Comparison of ENCODE assay signal across 30 mouse cellular contexts in the genomic region with DNA sequence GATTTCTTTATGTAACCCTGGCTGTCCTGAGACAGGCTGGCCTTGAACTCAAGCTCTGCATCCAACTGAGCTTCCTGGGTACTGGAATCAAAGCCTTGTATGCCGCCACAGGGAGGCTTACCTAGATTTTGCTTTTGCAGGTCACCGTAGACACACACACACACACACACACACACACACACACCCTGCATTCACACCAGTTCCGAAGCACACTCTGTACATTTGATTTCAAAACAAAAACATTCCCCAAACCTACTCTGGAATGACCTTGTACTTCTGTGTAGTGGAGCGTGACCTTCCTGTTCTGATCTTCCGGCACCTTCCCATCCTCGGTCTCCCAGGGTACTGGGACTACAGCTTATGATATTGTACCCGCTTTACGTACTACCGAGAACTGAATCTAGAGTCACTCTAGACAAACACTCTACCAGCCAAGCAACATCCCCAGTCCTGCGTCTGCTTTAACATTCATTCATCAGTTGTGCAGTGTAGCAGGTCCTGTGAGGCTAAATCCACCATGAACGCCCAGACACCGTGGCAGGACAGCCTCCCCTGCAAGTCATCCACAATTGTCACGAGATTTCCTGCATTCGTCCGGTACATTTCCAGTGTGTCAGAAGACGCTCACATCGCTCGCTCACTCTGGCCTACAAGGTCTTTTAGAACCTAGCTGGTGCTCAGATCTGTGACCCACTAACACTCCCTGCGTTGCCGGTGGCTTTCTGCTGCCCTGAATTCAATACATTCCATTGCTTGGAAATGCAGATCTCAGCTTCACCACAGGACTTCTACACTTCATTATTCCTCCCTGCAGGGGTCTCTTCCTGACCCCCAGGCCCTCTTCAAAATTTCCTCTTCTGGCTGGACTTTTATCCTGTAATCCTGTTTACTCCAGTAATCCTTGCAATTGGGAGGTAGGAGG. TPM values are rescaled to one million over a fixed set of nuclear protein-coding genes. Genes with fewer than 3 reads are reported as not detected.
DNase-seq lines count a peak whose midpoint lies in the region; ATAC-seq and TF ChIP-seq lines count a peak whose summit lies in the region.
"Had no signal": no experiment of that assay in that cellular context is flagged by ENCODE, and none has a peak within 500 bp of the region (broad histone marks: within the 10 kb centered on the region; RNA-seq: fewer than 3 reads in every experiment).

No protein-coding gene starts in this region.

- no peak for TF ChIP-seq CTCF in cerebellum, adult 2 months (IDR thresholded peaks at IDR 0.05; ENCODE audit: borderline replicate concordance, insufficient read depth, low read depth, low read length)
- no peak for TF ChIP-seq CTCF in brain, embryonic 14.5 days (IDR thresholded peaks at IDR 0.05; ENCODE audit: borderline replicate concordance, extremely low read depth, insufficient read depth, insufficient read length)

- WGBS in cerebellum, adult 2 months, result 41% methylated on average over 20 of the region's 20 CpGs
- 22% methylated on average over 20 of the region's 20 CpGs for WGBS in midbrain, embryonic 11.5 days
- 23% methylated on average over 20 of the region's 20 CpGs for WGBS in midbrain, embryonic 16.5 days
- 37% methylated on average over 20 of the region's 20 CpGs for WGBS in hindbrain, embryonic 10.5 days

- no peak overlapping the region for H3K9ac ChIP-seq in midbrain, embryonic 11.5 days (ENCODE audit: low read length)
- no peak overlapping the region for H3K9ac ChIP-seq in midbrain, embryonic 16.5 days (ENCODE audit: low read depth, low read length)
- peak overlapping the region; percentile 68 for H3K9ac ChIP-seq in ES-E14 (ENCODE audit: insufficient read depth, low read depth, low read length, poor library complexity, severe bottlenecking)
- H3K9ac ChIP-seq: embryonic facial prominence, embryonic 13.5 days; heart, embryonic 12.5 days; kidney, embryonic 15.5 days; limb, embryonic 13.5 days; liver, embryonic 12.5 days; midbrain, embryonic 12.5 days; neural tube, embryonic 13.5 days had no signal

- TF ChIP-seq POLR2A in cerebellum, adult 2 months (IDR thresholded peaks at IDR 0.05; ENCODE audit: borderline replicate concordance, insufficient read depth, low read length), result no peak
- no peak for TF ChIP-seq POLR2A in brain, embryonic 14.5 days (IDR thresholded peaks at IDR 0.05; ENCODE audit: borderline replicate concordance, extremely low read depth, insufficient read depth, insufficient read length, poor library complexity, severe bottlenecking)

- H3K27ac ChIP-seq in cerebellum, adult 2 months (ENCODE audit: insufficient read depth, low read length), result 0 out of 2 replicates have a peak overlapping the region, but pooled peaks have one; percentile 4
- H3K27ac ChIP-seq in midbrain, embryonic 11.5 days (ENCODE audit: low read depth, low read length), result no peak overlapping the region
- H3K27ac ChIP-seq in midbrain, embryonic 16.5 days (ENCODE audit: low read length), result no peak overlapping the region; the same call in 1 of the 2 replicates
- peak overlapping the region; percentile 100 for H3K27ac ChIP-seq in ES-E14 (ENCODE audit: insufficient read depth, low read depth, low read length, poor library complexity, severe bottlenecking)
- H3K27ac ChIP-seq in hindbrain, embryonic 10.5 days, result no peak overlapping the region
- H3K27ac ChIP-seq: embryonic facial prominence, embryonic 13.5 days; kidney, embryonic 15.5 days; limb, embryonic 13.5 days; liver, embryonic 12.5 days; midbrain, embryonic 12.5 days; neural tube, embryonic 13.5 days had no signal

- H3K9me3 ChIP-seq in midbrain, embryonic 11.5 days (ENCODE audit: control insufficient read depth, low read length), result no peaks in the 10 kb centered on the region
- H3K9me3 ChIP-seq in midbrain, embryonic 16.5 days (replicated peaks; ENCODE audit: control insufficient read depth, low read length, poor library complexity, severe bottlenecking), result no peaks in the 10 kb centered on the region
- no peaks in the 10 kb centered on the region for H3K9me3 ChIP-seq in ES-E14 (ENCODE audit: control insufficient read depth, insufficient read depth, low read depth, low read length)
- no peaks in the 10 kb centered on the region for H3K9me3 ChIP-seq in hindbrain, embryonic 10.5 days
- H3K9me3 ChIP-seq: embryonic facial prominence, embryonic 13.5 days; kidney, embryonic 15.5 days; limb, embryonic 13.5 days; liver, embryonic 12.5 days; midbrain, embryonic 12.5 days; neural tube, embryonic 13.5 days had no signal

- no peak overlapping the region for H3K4me2 ChIP-seq in midbrain, embryonic 11.5 days
- H3K4me2 ChIP-seq in midbrain, embryonic 16.5 days (ENCODE audit: low read length), result no peak overlapping the region
- H3K4me2 ChIP-seq: embryonic facial prominence, embryonic 13.5 days; heart, embryonic 12.5 days; kidney, embryonic 15.5 days; limb, embryonic 13.5 days; liver, embryonic 12.5 days; midbrain, embryonic 12.5 days; neural tube, embryonic 13.5 days had no signal

- no peak overlapping the region for H3K4me3 ChIP-seq in cerebellum, adult 2 months (replicated peaks; ENCODE audit: insufficient read depth, low read depth, low read length)
- H3K4me3 ChIP-seq in midbrain, embryonic 11.5 days (ENCODE audit: low read depth, low read length), result no peak overlapping the region
- H3K4me3 ChIP-seq in midbrain, embryonic 16.5 days (ENCODE audit: low read depth, low read length), result no peak overlapping the region
- peak overlapping the region; percentile 19 to 54 for H3K4me3 ChIP-seq in ES-E14 (ENCODE audit: insufficient read depth in 1 of 2, low read depth in 1 of 2, low read length in 2 of 2, poor library complexity in 1 of 2, severe bottlenecking in 1 of 2)
- H3K4me3 ChIP-seq in hindbrain, embryonic 10.5 days, result no peak overlapping the region
- H3K4me3 ChIP-seq: embryonic facial prominence, embryonic 13.5 days; erythroblast, embryonic 14.5 days; heart, embryonic 12.5 days; kidney, embryonic 15.5 days; limb, embryonic 13.5 days; liver, embryonic 12.5 days; midbrain, embryonic 12.5 days; neural tube, embryonic 13.5 days had no signal

- in situ Hi-C loops in ES-E14 (cut with MboI; ENCODE audit: low sequenced_read_pairs in 2 of 2, unreplicated experiment in 2 of 2), result no loop called here

- ATAC-seq in midbrain, embryonic 11.5 days (ENCODE audit: low FRiP score), result 0 out of 2 replicates have a peak, but pooled peaks have one; percentile 30
- ATAC-seq in midbrain, embryonic 16.5 days, result no peak
- ATAC-seq: activated CD4-positive, CD25-positive, alpha-beta regulatory T cell, adult 4 months; forebrain, embryonic 16.5 days; liver, embryonic 12.5 days had no signal

- H3K4me1 ChIP-seq in cerebellum, adult 2 months (ENCODE audit: control insufficient read depth, insufficient read depth, low read length), result no peaks in the 10 kb centered on the region
- peaks cover 2% of the 10 kb centered on the region; the same call in 1 of the 2 replicates for H3K4me1 ChIP-seq in midbrain, embryonic 11.5 days (ENCODE audit: control insufficient read depth, insufficient read depth, low read length)
- no peaks in the 10 kb centered on the region for H3K4me1 ChIP-seq in midbrain, embryonic 16.5 days (ENCODE audit: control insufficient read depth, insufficient read depth, low read length)
- peaks cover 17% of the 10 kb centered on the region in 2 experiments for H3K4me1 ChIP-seq in ES-E14 (ENCODE audit: control insufficient read depth in 2 of 2, insufficient read depth in 2 of 2, low read length in 2 of 2, poor library complexity in 1 of 2)
- H3K4me1 ChIP-seq in hindbrain, embryonic 10.5 days (replicated peaks), result peaks cover 9% of the 10 kb centered on the region; the same call in 1 of the 2 replicates
- H3K4me1 ChIP-seq: embryonic facial prominence, embryonic 13.5 days; heart, embryonic 12.5 days; kidney, embryonic 15.5 days; limb, embryonic 13.5 days; liver, embryonic 12.5 days; neural tube, embryonic 13.5 days had no signal

- peak in 1 of 2 experiments; percentile 37 for DNase-seq in cerebellum, adult 2 months
- no peak for DNase-seq in cerebellum, postnatal 14 days
- DNase-seq in midbrain, embryonic 11.5 days (ENCODE audit: low spot score, missing footprints), result peak; percentile 90
- DNase-seq in ES-E14 (ENCODE audit: low read depth, low spot score), result peak; percentile 95
- peak; percentile 22 for DNase-seq in brain, embryonic 14.5 days (ENCODE audit: low read depth)
- no peak for DNase-seq in layer of hippocampus, postnatal 25 days (ENCODE audit: extremely low spot score in 1 of 2, low spot score in 1 of 2)
- DNase-seq in hindbrain, embryonic 10.5 days (ENCODE audit: low spot score), result no peak
- DNase-seq: cerebellum, adult 9-11 months; embryo, embryonic 11 days; gastrocnemius, postnatal 10 days; heart, adult 11 months; heart, postnatal 10 days; kidney, adult 11 months; kidney, postnatal 36 days; lung, adult 18-20 months; lung, postnatal 10 days; thymus, adult 18-20 months; thymus, postnatal 4 days had no signal

- H3K27me3 ChIP-seq in cerebellum, adult 2 months (ENCODE audit: control insufficient read depth, insufficient read depth, low read length), result no peaks in the 10 kb centered on the region
- H3K27me3 ChIP-seq in midbrain, embryonic 11.5 days (ENCODE audit: control insufficient read depth, insufficient read depth, low read length), result peaks cover 5% of the 10 kb centered on the region
- H3K27me3 ChIP-seq in midbrain, embryonic 16.5 days (ENCODE audit: control insufficient read depth, insufficient read depth, low read depth, low read length), result no peaks in the 10 kb centered on the region
- no peaks in the 10 kb centered on the region for H3K27me3 ChIP-seq in hindbrain, embryonic 10.5 days (ENCODE audit: insufficient read depth, poor library complexity, severe bottlenecking)
- H3K27me3 ChIP-seq: CH12.LX; embryonic facial prominence, embryonic 13.5 days; heart, embryonic 12.5 days; kidney, embryonic 15.5 days; limb, embryonic 13.5 days; liver, embryonic 12.5 days; neural tube, embryonic 13.5 days had no signal

- H3K36me3 ChIP-seq in midbrain, embryonic 11.5 days (ENCODE audit: control insufficient read depth, insufficient read depth, low read length), result peaks cover 14% of the 10 kb centered on the region; the same call in 1 of the 2 replicates
- H3K36me3 ChIP-seq in midbrain, embryonic 16.5 days (ENCODE audit: control insufficient read depth, insufficient read depth, low read length), result peaks cover 15% of the 10 kb centered on the region
- peaks cover 11% of the 10 kb centered on the region; the same call in 1 of the 2 replicates for H3K36me3 ChIP-seq in ES-E14 (ENCODE audit: control insufficient read depth, insufficient read depth, low read length, poor library complexity, severe bottlenecking)
- peaks cover 90% of the 10 kb centered on the region for H3K36me3 ChIP-seq in hindbrain, embryonic 10.5 days
- H3K36me3 ChIP-seq: heart, embryonic 12.5 days; liver, embryonic 12.5 days had no signal

RNA-seq across cellular contexts. Expression of a gene that starts 14.9 kb away (rescaled TPM):
- 278 and 296 TPM in 2 replicates for polyA plus RNA-seq in cerebellum, adult 2 months (2012; rRNA removed)
- polyA plus RNA-seq in midbrain, embryonic 11.5 days (2014; fragmentation: Nextera tagmentation; extraction: Ambion mirVana), result 4.2 and 4.4 TPM in 2 replicates
- polyA plus RNA-seq in midbrain, embryonic 16.5 days (2015; fragmentation: Nextera tagmentation; extraction: Ambion mirVana), result 2.6 and 3.0 TPM in 2 replicates
- 14.4 and 16.0 TPM in 2 replicates for total RNA-seq in ES-E14 (2012; rRNA removed)
- 145 and 171 TPM in 2 replicates for polyA plus RNA-seq in brain, embryonic 14.5 days (2012; rRNA removed)
- 100 to 1,000 TPM; 140 TPM for total RNA-seq in layer of hippocampus, postnatal 25 days (2021)
- polyA plus RNA-seq in hindbrain, embryonic 10.5 days (2016; fragmentation: Nextera tagmentation; extraction: Ambion mirVana), result 2.2 TPM in 2 replicates
- polyA plus RNA-seq: activated CD4-positive, CD25-positive, alpha-beta regulatory T cell, adult 4 months; erythroblast, embryonic 14.5 days had no signal

RNA-seq across cellular contexts. Expression of a gene that starts 42.9 kb away (rescaled TPM):
- 16.6 and 20.6 TPM in 2 replicates for polyA plus RNA-seq in cerebellum, adult 2 months (2012; rRNA removed)
- 4.0 and 4.7 TPM in 2 replicates for polyA plus RNA-seq in midbrain, embryonic 11.5 days (2014; fragmentation: Nextera tagmentation; extraction: Ambion mirVana)
- polyA plus RNA-seq in midbrain, embryonic 16.5 days (2015; fragmentation: Nextera tagmentation; extraction: Ambion mirVana), result 13.3 and 17.3 TPM in 2 replicates
- total RNA-seq in ES-E14 (2012; rRNA removed), result 7.8 and 9.8 TPM in 2 replicates
- polyA plus RNA-seq in brain, embryonic 14.5 days (2012; rRNA removed), result 22.4 and 26.3 TPM in 2 replicates
- 100 to 1,000 TPM; 380 to 428 TPM for total RNA-seq in layer of hippocampus, postnatal 25 days (2021)
- polyA plus RNA-seq in hindbrain, embryonic 10.5 days (2016; fragmentation: Nextera tagmentation; extraction: Ambion mirVana), result 5.5 and 7.8 TPM in 2 replicates
- total RNA-seq: heart, postnatal 10 days had no signal
- polyA plus RNA-seq: activated CD4-positive, CD25-positive, alpha-beta regulatory T cell, adult 4 months; erythroblast, embryonic 14.5 days had no signal

RNA-seq across cellular contexts. Expression of a gene that starts 58.6 kb away (rescaled TPM):
- 152 and 195 TPM in 2 replicates for polyA plus RNA-seq in cerebellum, adult 2 months (2012; rRNA removed)
- 0.31 and 0.77 TPM in 2 replicates for polyA plus RNA-seq in midbrain, embryonic 11.5 days (2014; fragmentation: Nextera tagmentation; extraction: Ambion mirVana)
- polyA plus RNA-seq in midbrain, embryonic 16.5 days (2015; fragmentation: Nextera tagmentation; extraction: Ambion mirVana), result 3.3 and 3.8 TPM in 2 replicates
- 6.6 and 7.3 TPM in 2 replicates for total RNA-seq in ES-E14 (2012; rRNA removed)
- polyA plus RNA-seq in brain, embryonic 14.5 days (2012; rRNA removed), result 4.0 and 5.6 TPM in 2 replicates
- total RNA-seq in layer of hippocampus, postnatal 25 days (2021), result 100 to 1,000 TPM; 540 to 555 TPM
- polyA plus RNA-seq in hindbrain, embryonic 10.5 days (2016; fragmentation: Nextera tagmentation; extraction: Ambion mirVana), result 0.30 and 0.47 TPM in 2 replicates
- polyA plus RNA-seq: activated CD4-positive, CD25-positive, alpha-beta regulatory T cell, adult 4 months; erythroblast, embryonic 14.5 days had no signal

RNA-seq across cellular contexts. Expression of a gene that starts 58.7 kb away (rescaled TPM):
- polyA plus RNA-seq in cerebellum, adult 2 months (2012; rRNA removed), result 43.3 and 45.3 TPM in 2 replicates
- 38.1 and 41.2 TPM in 2 replicates for polyA plus RNA-seq in midbrain, embryonic 11.5 days (2014; fragmentation: Nextera tagmentation; extraction: Ambion mirVana)
- 32.7 and 36.4 TPM in 2 replicates for polyA plus RNA-seq in midbrain, embryonic 16.5 days (2015; fragmentation: Nextera tagmentation; extraction: Ambion mirVana)
- 80.8 and 84.1 TPM in 2 replicates for total RNA-seq in ES-E14 (2012; rRNA removed)
- 55.6 and 62.7 TPM in 2 replicates for polyA plus RNA-seq in brain, embryonic 14.5 days (2012; rRNA removed)
- total RNA-seq in layer of hippocampus, postnatal 25 days (2021), result 10 to 100 TPM; 73.5 to 82.2 TPM
- polyA plus RNA-seq in hindbrain, embryonic 10.5 days (2016; fragmentation: Nextera tagmentation; extraction: Ambion mirVana), result 33.1 and 37.7 TPM in 2 replicates
- polyA plus RNA-seq: erythroblast, embryonic 14.5 days had no signal

Comparison
In these comparisons a context has a peak if more than half of its experiments do, and no peak if none do; other contexts are left out.
1. DNase-seq: peak in midbrain, embryonic 11.5 days (single experiment), ES-E14 (single experiment) and brain, embryonic 14.5 days (single experiment); none in cerebellum, postnatal 14 days (0 of 2), layer of hippocampus, postnatal 25 days (0 of 2) and hindbrain, embryonic 10.5 days (single experiment).
2. H3K27ac ChIP-seq: peak in cerebellum, adult 2 months (single experiment) and ES-E14 (single experiment); none in midbrain, embryonic 11.5 days (single experiment), midbrain, embryonic 16.5 days (single experiment) and hindbrain, embryonic 10.5 days (single experiment).
3. H3K4me3 ChIP-seq: peak in ES-E14 (2 of 2); none in cerebellum, adult 2 months (single experiment), midbrain, embryonic 11.5 days (single experiment), midbrain, embryonic 16.5 days (single experiment) and hindbrain, embryonic 10.5 days (single experiment).
4. RNA of a gene that starts 14.9 kb away (polyA plus RNA-seq): 278 to 296 TPM in cerebellum, adult 2 months and 145 to 171 TPM in brain, embryonic 14.5 days; 4.2 to 4.4 TPM in midbrain, embryonic 11.5 days, 2.6 to 3.0 TPM in midbrain, embryonic 16.5 days and 2.2 TPM in hindbrain, embryonic 10.5 days; every median in the first group is over 10 times any median in the second.
5. RNA of a gene that starts 58.6 kb away (polyA plus RNA-seq): 152 to 195 TPM in cerebellum, adult 2 months; 4.0 to 5.6 TPM in brain, embryonic 14.5 days, 3.3 to 3.8 TPM in midbrain, embryonic 16.5 days, 0.30 to 0.47 TPM in hindbrain, embryonic 10.5 days and 0.31 to 0.77 TPM in midbrain, embryonic 11.5 days; every median in the first group is over 10 times any median in the second.